Mouse (Mus musculus): ENCODE measurements around the gene Klk1b16.

- TF ChIP-seq POLR2A (IDR thresholded peaks at IDR 0.05; ENCODE audit: borderline replicate concordance, extremely low read depth, insufficient read depth, insufficient read length, poor library complexity, severe bottlenecking) = no peak
- no peak for TF ChIP-seq CTCF (IDR thresholded peaks at IDR 0.05; ENCODE audit: borderline replicate concordance, extremely low read depth, insufficient read depth, insufficient read length)
Observed at GRCm38 (mm10) chr7:44136467-44136866, at the start of gene Klk1b16.
